Mouse (Mus musculus) cerebellum, postnatal 36 days (tissue): ENCODE data around the gene Zmiz1.

Source experiments
- DNase-seq, 2 experiments: peaks; one replicate each; pipeline ENCODE4 v3.0.0; 2021 to 2022; ENCODE audit warnings: mixed read lengths in 2 of 2

Gene Zmiz1

GRCm38 (mm10) chr14:25619066-25619762 is 160.2 kb downstream of the Zmiz1 start:
- peak; percentile 64 to 66 for DNase-seq

GRCm38 (mm10) chr14:25620766-25621165 is 161.8 kb downstream of the Zmiz1 start:
- no peak for DNase-seq

DNA sequence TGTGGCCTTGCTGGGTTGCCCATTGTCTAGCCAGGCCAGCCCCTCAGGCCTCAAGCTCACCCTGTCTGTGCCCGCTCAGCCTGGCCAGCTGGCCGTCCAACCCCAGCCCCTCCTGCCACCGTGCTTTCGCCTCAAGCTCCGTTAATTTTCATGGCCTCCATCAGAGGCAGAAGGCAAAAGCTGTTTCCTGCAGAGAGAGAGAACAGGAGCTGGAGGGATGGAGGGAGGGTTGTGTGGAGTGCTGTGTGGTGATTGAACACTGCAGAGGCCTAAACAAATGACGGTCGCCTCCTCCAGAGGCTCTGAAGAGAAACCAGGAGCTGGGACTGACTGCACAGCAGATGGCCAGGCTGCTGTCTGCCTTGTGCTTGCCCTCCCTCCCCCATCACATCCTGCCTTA is 164.7 kb downstream of the Zmiz1 start:
- DNase-seq = peak in 1 of 2 experiments; percentile 56

DNA sequence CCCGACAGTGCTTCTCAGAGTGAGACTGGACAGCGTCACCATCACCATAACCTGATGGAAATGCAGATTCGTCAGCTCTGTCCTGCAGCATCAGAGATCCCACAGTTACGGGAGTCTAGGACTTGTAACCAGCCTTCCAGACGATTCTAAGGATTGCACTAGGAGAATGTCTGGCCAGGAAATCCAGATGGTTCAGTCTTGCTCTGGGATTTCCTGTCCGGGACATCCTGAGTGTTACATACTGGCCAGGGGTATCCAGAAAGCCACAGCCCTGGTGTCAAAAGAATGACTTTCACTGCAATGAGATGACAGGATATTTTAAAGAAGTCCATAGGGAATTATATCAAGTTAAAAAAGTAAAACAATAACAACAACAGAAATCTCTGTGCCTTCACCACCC is 165.7 kb downstream of the Zmiz1 start:
- DNase-seq = no peak

GRCm38 (mm10) chr14:25627599-25628255 is 168.7 kb downstream of the Zmiz1 start:
- peak; percentile 70 for DNase-seq

GRCm38 (mm10) chr14:25628448-25629099 is 169.6 kb downstream of the Zmiz1 start:
- DNase-seq = peak in 1 of 2 experiments; percentile 40

DNA sequence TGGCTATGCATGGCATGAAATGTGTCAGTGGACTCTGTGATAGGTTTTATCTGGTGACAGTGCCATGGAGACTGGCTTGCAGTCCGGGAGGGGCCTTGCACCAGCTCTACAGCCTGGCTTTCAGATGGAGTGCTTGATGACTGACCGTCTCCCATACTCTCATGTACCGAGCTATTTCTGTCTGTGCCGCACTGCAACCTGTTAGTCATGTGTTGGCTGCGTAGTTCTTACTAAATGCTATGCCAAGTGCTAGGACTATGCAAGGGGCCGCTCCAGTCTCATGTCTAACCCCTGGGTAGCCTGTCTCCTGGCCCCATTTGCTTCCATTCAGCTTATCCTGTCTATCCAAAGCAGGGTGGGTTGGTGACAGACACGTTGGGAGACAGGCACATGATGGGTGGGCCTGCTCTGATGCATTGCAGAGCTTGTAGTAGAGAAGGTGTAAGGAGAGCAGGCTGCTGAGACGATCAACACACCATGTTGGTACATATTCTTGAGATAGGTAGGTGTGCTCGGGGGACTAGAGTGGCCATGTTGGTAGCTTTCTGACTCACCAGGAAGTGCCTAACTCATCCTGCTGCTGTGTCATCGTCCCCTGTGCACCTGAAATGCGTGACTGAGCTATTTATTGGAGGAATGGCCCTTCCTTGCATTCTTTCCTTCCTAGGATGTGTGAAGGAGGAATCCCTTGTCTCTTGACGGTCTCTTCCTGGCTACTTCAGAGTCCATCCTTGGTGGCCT is 171.1 kb downstream of the Zmiz1 start:
- DNase-seq = no peak

DNA sequence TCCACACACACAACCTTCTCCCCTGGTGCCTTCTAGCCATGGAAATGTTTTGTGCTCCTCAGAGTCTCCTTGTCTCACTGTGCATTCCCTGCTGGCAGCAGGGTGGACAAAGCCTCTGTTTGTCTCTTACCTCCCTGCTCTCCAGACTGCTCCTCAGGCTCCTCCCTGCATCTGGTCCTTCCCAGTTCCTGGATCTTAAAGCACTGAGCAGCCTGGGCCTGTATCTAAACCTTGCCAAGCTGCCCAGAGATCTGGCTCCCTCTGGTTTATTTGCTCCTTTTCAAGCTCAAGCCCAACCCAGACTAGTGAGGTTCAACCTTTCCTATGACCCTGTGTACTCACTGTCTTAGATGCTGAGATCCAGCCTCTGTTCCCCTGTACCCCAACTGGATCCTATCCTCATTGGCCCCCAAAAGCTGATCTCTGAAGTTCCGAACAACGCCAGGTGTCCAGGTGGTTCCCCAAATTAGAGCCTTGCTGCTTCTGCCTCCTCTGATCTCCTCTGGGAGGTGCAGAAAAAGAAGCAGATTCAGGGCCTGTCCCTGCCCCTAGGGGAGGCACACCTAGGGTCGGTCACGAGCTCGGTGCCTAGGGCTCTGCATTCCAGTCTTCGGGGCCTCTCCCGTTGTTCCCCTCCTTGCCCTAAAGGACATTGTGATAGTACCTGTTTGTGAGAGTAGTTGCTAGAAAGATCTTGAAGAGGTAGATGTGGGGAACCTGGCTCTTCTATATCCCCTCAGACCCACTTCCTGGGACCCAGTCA is 171.8 kb downstream of the Zmiz1 start:
- no peak for DNase-seq

GRCm38 (mm10) chr14:25631481-25631880 is 172.5 kb downstream of the Zmiz1 start:
- DNase-seq = peak in 1 of 2 experiments; percentile 59

DNA sequence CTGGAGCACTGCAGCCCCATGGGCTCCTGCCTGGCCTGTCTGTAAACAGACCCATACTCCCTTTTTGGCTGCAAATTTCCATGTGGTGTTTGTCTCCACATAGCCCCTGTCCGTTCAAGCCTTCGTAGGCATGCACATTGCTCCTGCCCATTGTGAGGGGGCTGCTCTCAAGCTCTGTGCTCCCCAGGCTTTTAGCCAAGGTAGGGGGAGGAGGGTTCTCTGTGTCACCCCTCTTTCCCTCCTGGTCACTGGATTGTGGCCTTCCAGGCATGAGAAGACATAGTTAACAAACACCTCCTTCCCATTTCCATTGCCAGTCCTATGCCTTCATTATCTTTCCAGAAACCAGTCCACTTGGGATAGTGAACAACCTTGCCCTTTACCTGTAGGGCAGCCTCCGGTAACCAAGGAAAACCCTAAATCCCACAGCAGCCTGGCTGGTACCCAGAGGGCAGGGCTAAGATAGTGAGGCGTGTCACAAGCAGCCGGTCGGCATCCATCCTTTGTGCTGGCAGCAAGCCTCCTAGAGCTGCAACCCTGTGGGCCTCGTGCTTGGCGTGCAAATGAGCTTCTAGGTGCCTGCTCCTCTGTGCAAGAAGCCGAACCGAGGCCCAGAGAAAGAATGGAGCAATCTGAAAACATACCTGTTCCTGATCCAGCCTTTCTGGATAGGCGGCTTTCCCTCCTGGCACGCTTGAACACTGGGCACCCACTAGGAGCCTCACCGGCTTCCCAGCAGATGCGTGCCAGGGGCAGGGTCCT is 174.7 kb downstream of the Zmiz1 start:
- DNase-seq = peak; percentile 60 to 62

DNA sequence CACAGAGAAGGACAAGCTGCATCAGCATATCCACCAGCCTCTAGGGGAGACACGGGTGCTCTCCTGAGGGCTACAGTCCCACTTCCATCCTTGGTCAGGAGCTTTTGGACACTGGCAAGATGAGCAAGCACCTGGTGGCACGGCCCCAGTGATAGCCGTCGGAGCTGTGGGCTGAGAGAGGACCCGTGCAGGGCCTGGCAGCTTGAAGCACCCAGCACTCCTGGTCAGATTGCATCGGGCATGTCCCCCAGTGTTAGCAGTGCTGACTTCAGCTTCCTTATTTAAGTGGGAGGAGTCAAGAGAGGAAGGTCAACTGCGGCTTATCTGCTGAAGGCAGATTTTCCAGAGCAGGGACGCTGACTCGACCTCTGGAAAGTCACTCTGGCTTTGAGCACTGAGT is 175.3 kb downstream of the Zmiz1 start:
- no peak for DNase-seq

GRCm38 (mm10) chr14:25635746-25636145 is 176.8 kb downstream of the Zmiz1 start:
- no peak for DNase-seq

DNA sequence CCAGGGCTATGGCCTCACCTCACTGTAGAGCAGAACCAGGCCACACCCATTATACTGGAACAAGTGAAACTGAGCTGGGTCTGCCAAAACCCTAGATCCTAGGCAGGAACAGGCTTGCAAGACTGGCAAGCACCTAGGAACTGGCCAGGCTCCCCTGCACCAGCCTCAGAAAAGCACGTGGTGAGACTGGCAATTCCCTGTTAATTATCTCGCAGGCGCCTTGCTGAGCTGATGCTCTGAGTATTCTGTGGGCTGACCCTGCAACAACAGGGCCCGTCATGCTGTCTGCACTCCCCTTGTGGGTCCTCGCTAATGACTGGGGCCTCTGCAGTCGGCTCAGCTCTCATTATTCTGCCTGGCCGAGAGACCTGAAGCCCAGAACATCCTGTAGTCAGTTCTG is 177.3 kb downstream of the Zmiz1 start:
- peak; percentile 65 to 71 for DNase-seq

DNA sequence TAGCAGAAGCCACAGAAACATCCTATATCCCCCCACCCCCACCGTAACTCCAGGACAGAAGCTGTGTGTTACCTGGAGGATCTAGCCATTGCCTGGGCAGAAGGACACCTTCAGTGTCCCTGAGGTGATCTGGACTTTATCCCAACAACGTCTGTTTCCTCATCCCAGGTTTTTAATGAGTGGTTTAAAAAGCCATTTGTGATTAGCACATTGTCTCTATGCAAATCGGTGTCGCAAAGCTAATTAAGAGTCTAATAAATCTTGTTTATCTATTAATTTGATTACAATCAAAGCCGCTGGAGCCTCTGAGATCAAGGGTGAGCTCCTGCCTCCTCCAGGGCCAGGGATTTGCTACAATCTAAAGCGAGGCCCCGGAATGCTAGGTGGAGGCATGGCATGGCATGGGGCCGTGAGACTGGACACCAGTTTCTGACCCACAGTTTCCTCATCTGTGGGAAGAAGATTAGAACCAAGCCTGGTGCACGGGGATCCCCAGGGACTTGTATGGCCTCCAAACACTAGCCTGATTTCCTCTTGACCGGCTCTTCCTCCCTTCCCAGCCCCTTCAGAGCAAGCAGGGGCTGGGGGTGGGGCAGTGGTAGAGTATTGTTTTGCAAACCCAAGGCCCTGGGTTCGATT is 180.3 kb downstream of the Zmiz1 start:
- no peak for DNase-seq

DNA sequence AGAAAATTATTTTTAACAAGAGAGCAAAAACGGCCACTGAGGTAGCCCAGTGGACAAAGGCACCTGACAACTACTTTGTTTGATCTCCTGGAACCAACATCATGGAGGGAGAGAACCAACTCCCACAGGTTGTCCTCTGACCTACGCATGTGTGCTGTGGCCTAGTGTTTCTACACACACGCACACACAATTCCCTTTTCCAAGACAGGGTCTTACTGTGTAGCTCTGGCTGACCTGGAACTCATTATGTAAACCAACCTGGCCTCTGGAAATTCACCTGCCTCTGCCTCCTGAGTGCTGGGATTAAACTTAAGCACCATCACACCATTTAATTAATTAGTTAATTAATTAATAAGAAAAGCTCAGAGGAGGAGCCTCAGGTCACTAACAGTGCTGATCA is 181.0 kb downstream of the Zmiz1 start:
- DNase-seq = no peak

DNA sequence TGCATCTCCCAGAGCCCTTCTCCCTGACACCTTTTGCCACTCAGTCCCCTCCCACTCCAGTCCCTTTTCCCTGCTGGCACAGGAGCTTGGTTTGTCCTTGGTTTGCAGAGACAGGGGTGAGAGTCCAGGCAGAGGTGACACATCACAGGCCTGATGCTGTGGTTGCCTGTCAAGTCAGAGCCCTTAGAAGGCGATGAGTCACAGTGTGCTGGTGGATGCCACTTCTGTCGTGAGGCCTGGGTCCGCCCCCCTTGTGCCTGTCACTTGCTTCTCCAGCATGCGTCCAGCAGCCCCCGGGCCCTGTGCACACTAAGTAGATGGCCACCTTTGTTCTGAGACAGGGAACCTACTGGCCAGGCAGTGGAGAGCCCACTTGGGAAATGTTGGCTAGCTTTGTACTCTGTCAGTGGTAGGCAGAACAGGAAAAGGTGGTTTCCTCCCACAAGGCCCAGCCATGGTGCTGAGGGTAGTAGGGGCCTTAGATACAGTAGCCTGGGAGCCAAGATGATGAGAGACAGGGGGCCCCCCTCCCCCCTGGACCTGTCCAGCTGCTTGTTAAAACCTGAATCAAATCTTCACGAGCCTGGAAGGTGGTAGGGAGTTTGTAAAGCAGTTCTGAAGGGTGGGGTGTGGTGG is 181.6 kb downstream of the Zmiz1 start:
- DNase-seq = no peak

- DNase-seq = peak in 1 of 2 experiments; percentile 49
Measured at GRCm38 (mm10) chr14:25641067-25641466, 182.1 kb downstream of the Zmiz1 start.

DNA sequence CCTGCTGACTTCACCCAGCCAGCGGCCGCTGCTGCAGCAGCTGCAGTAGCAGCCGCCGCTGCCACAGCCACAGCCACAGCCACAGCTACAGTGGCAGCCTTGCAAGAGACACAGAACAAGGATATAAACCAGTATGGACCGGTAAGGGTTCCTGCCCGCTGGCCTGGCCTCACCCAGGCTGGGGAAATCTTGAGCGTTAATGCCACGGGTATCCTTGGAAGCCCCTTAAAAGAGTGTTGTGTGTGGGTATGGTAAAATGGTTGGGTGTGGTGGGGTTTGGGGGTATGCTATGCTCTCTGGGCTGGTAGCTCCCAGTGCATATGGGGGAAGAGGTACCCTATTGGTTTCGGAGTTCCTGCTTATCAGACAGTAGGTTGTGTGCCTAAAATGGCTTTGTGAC is 186.7 kb downstream of the Zmiz1 start:
- no peak for DNase-seq

GRCm38 (mm10) chr14:25646161-25646621 is 187.2 kb downstream of the Zmiz1 start:
- DNase-seq = peak; percentile 58 to 69

DNA sequence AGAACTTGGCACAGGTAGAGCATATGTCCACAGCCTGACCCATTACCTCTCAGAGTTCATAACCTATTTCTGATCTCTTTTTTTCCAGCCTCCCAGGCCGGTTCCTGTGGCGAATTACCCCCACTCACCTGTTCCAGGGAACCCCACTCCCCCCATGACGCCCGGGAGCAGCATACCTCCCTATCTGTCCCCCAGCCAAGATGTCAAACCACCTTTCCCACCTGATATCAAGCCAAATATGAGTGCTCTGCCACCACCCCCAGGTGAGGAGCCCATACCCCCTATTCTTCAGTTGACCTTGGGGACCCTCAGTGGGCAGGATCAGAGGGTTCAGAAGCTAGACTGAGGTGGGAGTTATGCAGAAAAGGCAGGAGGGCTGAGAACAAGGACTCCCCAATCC is 192.1 kb downstream of the Zmiz1 start:
- DNase-seq = no peak

- no peak for DNase-seq
Measured at GRCm38 (mm10) chr14:25651905-25652304, 192.9 kb downstream of the Zmiz1 start.
